Mouse (Mus musculus): Measurements from ENCODE around the gene Mbl2. TPM values are rescaled to one million over a fixed set of nuclear protein-coding genes. Genes with fewer than 3 reads are reported as not detected.

Mbl2 gene
- not detected for polyA plus RNA-seq (2014; fragmentation: Illumina TruSeq; extraction: RNeasy Lipid Tissue Mini Kit (QIAGEN cat#74804); ENCODE audit: low read depth, low replicate concordance)

GRCm38 (mm10) chr19:30232691-30233090 is at the start of gene Mbl2:
Gene Mbl2, plus strand, starts transcription at chr19:30232942.

Other genes starting within 250 kb of the Mbl2 start
- gene Trpd52l3, start 229.2 kb upstream of the Mbl2 start, polyA plus RNA-seq (2014; fragmentation: Illumina TruSeq; extraction: RNeasy Lipid Tissue Mini Kit (QIAGEN cat#74804); ENCODE audit: low read depth, low replicate concordance), result not detected
- 75.6 TPM for gene Uhrf2, start 202.4 kb upstream of the Mbl2 start, polyA plus RNA-seq (2014; fragmentation: Illumina TruSeq; extraction: RNeasy Lipid Tissue Mini Kit (QIAGEN cat#74804); ENCODE audit: low read depth, low replicate concordance)
- 0.99 TPM for gene Gldc, start 57.5 kb upstream of the Mbl2 start, polyA plus RNA-seq (2014; fragmentation: Illumina TruSeq; extraction: RNeasy Lipid Tissue Mini Kit (QIAGEN cat#74804); ENCODE audit: low read depth, low replicate concordance)

Data from adrenal gland, adult 10 weeks (tissue).